Mouse (Mus musculus): ENCODE measurements around the gene Clasp1. TPM values are rescaled to one million over a fixed set of nuclear protein-coding genes. Genes with fewer than 3 reads are reported as not detected.
A peak's percentile ranks its signal among the peaks of the same experiment; 100 is the strongest.

The Clasp1 gene
- polyA plus RNA-seq, 1 experiment, result 55.3 TPM

DNA sequence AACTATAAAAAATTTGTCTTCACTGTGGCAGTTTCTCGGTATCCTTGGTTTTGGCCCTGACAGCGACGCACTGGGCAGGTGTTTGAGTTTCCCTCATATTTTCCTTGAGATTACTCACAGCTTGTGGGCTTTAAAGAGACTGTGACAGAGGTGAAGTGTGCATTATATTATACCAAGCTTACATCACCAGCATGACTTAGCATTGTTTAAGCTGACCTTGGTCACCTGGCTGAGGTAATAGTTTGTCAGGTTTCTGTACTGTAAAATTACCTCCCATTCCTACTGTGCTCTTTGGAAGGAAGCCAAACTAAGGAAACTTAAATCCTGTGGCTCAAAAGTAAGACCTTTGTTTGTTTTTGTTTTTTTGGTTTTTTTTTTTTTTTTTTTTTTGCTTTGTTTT lies 69.4 kb downstream of the Clasp1 start:
- peaks cover 4% of the 10 kb centered on the region; the same call in 1 of the 2 replicates for H3K4me1 ChIP-seq (ENCODE audit: control insufficient read depth, insufficient read depth, low read length)
- H3K4me3 ChIP-seq (ENCODE audit: insufficient read depth, low read length), result no peak overlapping the region
- H3K27ac ChIP-seq (ENCODE audit: insufficient read depth, low read length), result no peak overlapping the region
- no peak for TF ChIP-seq POLR2A (IDR thresholded peaks at IDR 0.05; ENCODE audit: extremely low read depth, insufficient read depth, low read length)
- TF ChIP-seq CTCF (IDR thresholded peaks at IDR 0.05; ENCODE audit: extremely low read depth, insufficient read depth, low read length), result no peak

DNA sequence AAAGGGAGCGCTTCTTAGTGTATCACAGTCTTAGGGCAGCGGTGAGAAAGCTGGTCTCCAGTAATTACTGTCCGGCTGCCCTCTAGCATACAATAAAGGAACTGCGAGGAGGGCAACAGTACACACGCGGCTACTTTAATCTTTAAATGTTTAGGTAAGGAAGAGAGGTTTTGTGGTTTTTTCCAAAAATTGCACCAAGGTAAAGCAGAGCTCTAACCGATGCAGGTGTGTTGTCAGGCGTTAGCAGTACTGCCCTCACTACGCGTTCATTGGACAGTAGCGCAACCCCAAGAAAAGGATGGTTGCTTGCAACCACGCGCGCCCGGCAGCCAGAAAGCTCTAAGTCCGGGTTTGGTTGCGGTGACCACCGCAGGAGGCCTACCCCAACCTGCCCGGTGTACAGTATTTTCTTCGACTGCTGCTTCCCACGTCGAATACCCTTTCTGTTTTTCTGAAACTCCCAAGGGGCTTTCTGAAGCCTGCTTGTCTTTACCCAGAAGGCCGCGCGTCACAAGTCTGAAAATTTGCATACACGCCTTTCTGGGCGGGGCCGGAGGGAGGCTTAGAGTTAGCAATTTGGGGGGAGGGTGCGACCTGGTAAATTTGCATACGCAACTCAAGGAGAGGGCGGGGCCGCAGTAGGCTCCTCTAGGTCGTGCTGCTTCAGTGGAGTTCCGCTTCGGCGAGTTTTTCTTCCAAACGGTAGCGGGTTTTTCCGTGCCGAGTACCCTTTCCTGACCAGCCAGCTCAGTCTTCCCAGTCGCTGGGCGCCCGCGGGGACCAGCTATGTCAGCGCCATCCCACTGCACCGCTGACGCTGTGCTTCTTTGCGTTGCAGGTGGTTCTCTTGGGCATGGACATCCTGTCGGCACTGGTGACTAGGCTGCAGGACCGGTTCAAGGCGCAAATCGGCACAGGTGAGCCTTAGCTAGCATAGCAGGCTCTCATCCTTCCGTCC lies 70.4 kb downstream of the Clasp1 start:
- TF ChIP-seq POLR2A (IDR thresholded peaks at IDR 0.05; ENCODE audit: extremely low read depth, insufficient read depth, low read length) (peak; percentile 99), CTCF (IDR thresholded peaks at IDR 0.05; ENCODE audit: extremely low read depth, insufficient read depth, low read length) (peak; percentile 50; the same call in 1 of the 2 replicates)
- Histone ChIP-seq H3K4me3 (ENCODE audit: insufficient read depth, low read length) (peak overlapping the region; percentile 43), H3K27ac (ENCODE audit: insufficient read depth, low read length) (peak overlapping the region; percentile 86), H3K4me1 (ENCODE audit: control insufficient read depth, insufficient read depth, low read length) (peaks cover 4% of the 10 kb centered on the region; the same call in 1 of the 2 replicates)

DNA sequence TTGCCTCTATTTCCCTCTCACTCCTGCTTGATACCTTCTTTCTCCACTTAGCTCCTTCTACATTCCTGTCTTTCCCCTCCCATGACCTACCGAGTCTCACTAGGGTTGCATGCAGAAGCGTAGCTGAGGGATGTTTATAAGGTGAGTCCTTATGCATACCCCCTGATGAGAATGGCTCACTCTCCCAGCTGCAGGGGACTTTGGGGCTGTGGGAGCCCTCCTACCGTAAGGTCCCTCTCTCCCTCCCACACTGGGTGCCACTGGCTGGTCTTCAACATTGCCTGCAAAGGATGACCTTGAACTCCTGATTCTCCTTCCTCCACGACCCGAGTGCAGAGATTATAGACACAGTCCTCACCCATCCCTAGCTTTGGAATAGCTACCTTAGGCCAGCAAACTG lies 71.9 kb downstream of the Clasp1 start:
- Histone ChIP-seq H3K4me1 (ENCODE audit: control insufficient read depth, insufficient read depth, low read length) (peaks cover 4% of the 10 kb centered on the region; the same call in 1 of the 2 replicates), H3K27ac (ENCODE audit: insufficient read depth, low read length) (no peak overlapping the region), H3K4me3 (ENCODE audit: insufficient read depth, low read length) (no peak overlapping the region)
- TF ChIP-seq POLR2A (IDR thresholded peaks at IDR 0.05; ENCODE audit: extremely low read depth, insufficient read depth, low read length) (no peak), CTCF (IDR thresholded peaks at IDR 0.05; ENCODE audit: extremely low read depth, insufficient read depth, low read length) (no peak)

DNA sequence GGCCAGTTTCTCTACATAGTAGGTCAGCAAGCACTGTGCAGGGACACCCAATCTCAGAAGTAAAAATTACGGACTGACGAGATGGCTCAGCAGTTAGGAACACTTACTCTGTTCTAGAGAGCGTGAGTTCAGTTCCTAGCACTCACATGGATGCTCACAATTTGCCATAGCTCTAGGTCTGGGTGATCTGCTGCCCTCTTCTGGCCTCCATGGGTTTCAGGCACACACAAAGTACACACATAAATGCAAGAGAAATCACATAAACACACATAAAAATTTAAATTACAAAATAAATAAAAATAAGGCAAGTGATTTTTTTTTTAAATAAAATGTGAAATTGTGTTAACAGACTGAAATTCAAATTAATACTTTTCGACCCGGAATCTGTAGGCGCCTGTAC lies 77.2 kb downstream of the Clasp1 start:
- no peaks in the 10 kb centered on the region for H3K4me1 ChIP-seq (ENCODE audit: control insufficient read depth, insufficient read depth, low read length)
- TF ChIP-seq POLR2A (IDR thresholded peaks at IDR 0.05; ENCODE audit: extremely low read depth, insufficient read depth, low read length), result no peak
- no peak for TF ChIP-seq CTCF (IDR thresholded peaks at IDR 0.05; ENCODE audit: extremely low read depth, insufficient read depth, low read length)
- no peak overlapping the region for H3K27ac ChIP-seq (ENCODE audit: insufficient read depth, low read length)
- no peak overlapping the region for H3K4me3 ChIP-seq (ENCODE audit: insufficient read depth, low read length)

DNA sequence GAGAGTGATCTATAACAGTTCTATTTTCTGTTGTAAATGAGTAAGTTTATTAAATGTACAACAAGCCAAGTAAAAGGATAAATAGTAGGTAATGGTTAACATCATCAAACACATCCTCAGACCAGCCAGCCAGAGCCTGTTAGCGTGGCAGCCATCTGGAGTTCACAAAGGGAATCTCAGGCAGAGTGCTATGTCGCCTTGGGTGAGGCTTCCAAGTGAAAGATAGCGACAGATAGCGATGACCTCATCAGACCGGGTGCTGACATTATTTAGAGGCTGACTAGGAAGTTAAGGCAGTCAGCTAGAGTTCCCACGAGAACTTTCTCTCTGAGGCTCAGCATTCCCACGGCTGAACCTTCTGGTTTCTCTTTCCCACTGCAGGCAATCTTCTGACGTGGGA lies 83.5 kb downstream of the Clasp1 start:
- TF ChIP-seq CTCF (IDR thresholded peaks at IDR 0.05; ENCODE audit: extremely low read depth, insufficient read depth, low read length), result no peak
- TF ChIP-seq POLR2A (IDR thresholded peaks at IDR 0.05; ENCODE audit: extremely low read depth, insufficient read depth, low read length), result no peak
- Histone ChIP-seq H3K4me3 (ENCODE audit: insufficient read depth, low read length) (no peak overlapping the region), H3K4me1 (ENCODE audit: control insufficient read depth, insufficient read depth, low read length) (no peaks in the 10 kb centered on the region; the same call in 1 of the 2 replicates), H3K27ac (ENCODE audit: insufficient read depth, low read length) (no peak overlapping the region)

DNA sequence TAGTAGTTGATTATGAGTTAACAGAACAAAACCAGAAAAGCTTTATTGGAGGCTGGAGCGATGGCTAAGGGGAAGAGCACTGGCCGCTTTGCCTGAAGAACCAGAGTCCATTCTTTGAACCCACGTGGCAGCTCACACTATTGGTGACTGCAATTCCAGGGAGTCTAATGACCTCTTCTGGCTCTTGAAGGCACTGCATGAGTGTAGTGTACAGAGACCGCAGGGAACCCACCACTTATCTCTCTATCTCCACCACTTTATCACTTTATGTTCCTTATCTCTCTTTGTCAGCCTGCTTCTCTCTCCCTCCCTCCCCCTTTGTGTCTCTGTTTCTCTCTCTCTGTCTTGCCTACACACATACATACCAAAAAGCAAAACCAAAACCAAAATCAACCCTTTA lies 88.1 kb downstream of the Clasp1 start:
- H3K27ac ChIP-seq (ENCODE audit: insufficient read depth, low read length), result no peak overlapping the region
- TF ChIP-seq CTCF (IDR thresholded peaks at IDR 0.05; ENCODE audit: extremely low read depth, insufficient read depth, low read length), result peak; percentile 69
- TF ChIP-seq POLR2A (IDR thresholded peaks at IDR 0.05; ENCODE audit: extremely low read depth, insufficient read depth, low read length), result no peak
- H3K4me1 ChIP-seq (ENCODE audit: control insufficient read depth, insufficient read depth, low read length), result peaks cover 7% of the 10 kb centered on the region; the same call in 1 of the 2 replicates
- H3K4me3 ChIP-seq (ENCODE audit: insufficient read depth, low read length), result no peak overlapping the region

DNA sequence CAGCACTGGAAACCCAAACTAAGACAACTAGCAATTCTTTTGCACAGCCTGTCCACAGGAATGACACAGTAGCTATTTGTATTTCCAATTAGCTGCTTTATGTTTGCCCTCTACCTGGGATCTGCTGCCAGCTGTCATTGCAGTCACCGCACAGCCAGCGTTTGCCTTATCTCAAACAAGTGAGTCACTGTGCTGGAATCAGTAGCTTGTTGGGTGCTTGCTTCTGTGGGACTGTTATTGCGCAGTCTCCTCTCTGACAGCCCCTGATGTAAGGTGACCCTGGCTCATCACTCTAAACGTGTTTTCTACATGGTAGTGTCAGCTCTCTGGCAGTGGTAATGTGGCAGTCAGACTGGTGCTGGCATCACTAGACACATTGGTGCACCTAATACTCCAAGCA lies 90.4 kb downstream of the Clasp1 start:
- peaks cover 9% of the 10 kb centered on the region; the same call in 1 of the 2 replicates for H3K4me1 ChIP-seq (ENCODE audit: control insufficient read depth, insufficient read depth, low read length)
- no peak overlapping the region for H3K4me3 ChIP-seq (ENCODE audit: insufficient read depth, low read length)
- TF ChIP-seq CTCF (IDR thresholded peaks at IDR 0.05; ENCODE audit: extremely low read depth, insufficient read depth, low read length) (no peak), POLR2A (IDR thresholded peaks at IDR 0.05; ENCODE audit: extremely low read depth, insufficient read depth, low read length) (no peak)
- H3K27ac ChIP-seq (ENCODE audit: insufficient read depth, low read length), result no peak overlapping the region

DNA sequence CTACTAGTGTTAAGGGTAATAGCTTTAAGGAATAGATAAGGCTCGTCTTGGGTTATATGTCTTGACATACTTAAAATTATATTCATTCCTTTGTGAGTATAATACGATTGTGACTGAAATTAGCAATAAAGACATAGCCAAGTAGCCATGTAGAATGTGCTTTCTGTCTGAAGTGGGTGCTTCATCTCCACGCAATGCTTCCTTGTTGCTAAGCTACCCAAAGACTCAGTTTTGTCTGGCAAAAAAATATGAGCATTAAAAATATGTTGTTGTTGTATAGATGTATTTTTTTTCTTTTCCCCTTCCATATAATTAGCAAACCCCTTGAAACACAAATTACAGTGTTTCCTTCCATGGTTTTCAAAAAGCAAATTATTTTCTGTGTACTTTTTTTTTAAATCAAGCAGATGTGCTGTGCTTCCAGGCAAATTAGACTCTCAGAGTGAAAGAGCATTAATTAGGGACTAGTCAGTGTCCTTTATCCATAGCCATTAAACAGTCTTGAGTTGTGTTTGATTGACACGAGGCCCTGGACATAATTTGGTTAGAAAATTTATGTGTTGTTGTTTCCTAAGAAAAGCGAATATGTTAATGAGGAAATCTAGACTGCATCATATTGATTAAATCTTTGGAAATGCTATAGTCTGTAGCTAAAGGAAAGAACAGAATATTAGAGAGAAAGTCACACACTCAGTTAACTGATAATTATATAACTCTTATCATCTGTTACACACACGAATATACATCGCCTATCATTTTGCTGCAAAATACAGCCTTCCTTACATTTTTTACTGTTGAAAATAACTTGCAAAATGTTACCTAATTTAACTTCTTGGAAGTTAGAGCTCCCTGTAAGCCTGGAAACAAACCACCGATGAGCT lies 91.9 kb downstream of the Clasp1 start:
- H3K4me1 ChIP-seq (ENCODE audit: control insufficient read depth, insufficient read depth, low read length), result peaks cover 11% of the 10 kb centered on the region
- H3K4me3 ChIP-seq (ENCODE audit: insufficient read depth, low read length), result no peak overlapping the region
- no peak for TF ChIP-seq CTCF (IDR thresholded peaks at IDR 0.05; ENCODE audit: extremely low read depth, insufficient read depth, low read length)
- no peak overlapping the region for H3K27ac ChIP-seq (ENCODE audit: insufficient read depth, low read length)

DNA sequence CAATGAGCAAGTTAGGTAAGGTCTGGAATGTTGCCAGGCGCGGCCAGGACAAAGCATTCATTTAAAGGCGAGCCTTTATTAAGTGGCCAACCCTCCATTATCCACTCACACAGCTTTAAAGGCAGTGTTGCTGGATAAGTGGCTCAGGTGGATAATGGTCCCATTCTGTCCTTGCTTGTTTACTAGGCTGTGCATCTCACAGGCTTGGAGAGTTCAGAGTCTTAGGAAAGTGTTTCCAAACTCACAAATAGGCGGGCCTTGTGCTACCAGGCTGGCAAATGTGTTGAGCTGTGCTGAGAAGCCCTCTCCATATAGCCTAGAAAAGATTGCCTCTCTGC lies 92.5 kb downstream of the Clasp1 start:
- peak overlapping the region; percentile 63; the same call in 1 of the 2 replicates for H3K4me3 ChIP-seq (ENCODE audit: insufficient read depth, low read length)
- TF ChIP-seq CTCF (IDR thresholded peaks at IDR 0.05; ENCODE audit: extremely low read depth, insufficient read depth, low read length) (no peak), POLR2A (IDR thresholded peaks at IDR 0.05; ENCODE audit: extremely low read depth, insufficient read depth, low read length) (no peak)
- H3K27ac ChIP-seq (ENCODE audit: insufficient read depth, low read length), result 0 out of 2 replicates have a peak overlapping the region, but pooled peaks have one; percentile 38
- H3K4me1 ChIP-seq (ENCODE audit: control insufficient read depth, insufficient read depth, low read length), result peaks cover 11% of the 10 kb centered on the region

All from cortical plate, adult 2 months (tissue).